Mouse (Mus musculus): ENCODE measurements around the gene Dnah10. TPM values are rescaled to one million over a fixed set of nuclear protein-coding genes. Genes with fewer than 3 reads are reported as not detected.

Dnah10 gene
- polyA plus RNA-seq (2014; fragmentation: Nextera tagmentation; extraction: Ambion mirVana): 0.18 and 0.26 TPM in 2 replicates

DNA sequence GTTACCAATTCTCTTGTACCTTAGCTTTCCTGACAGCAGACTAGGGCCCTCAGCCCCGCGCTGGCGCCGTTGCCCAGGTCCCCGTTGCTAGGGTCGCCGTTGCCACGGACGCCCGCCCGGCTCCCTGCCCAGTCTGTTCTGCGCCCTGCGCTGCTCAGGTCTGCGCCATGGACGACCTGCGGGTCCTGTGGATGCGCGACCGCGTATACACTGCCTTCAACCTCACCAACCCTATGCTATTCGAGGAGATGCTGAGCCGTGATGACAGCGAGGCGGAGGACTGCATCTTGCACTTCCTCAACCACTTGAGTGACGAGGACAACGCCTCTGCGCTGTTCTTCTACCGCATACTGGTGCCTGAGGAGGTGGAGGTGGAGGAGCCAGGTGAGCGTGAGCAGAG, at the start of gene Dnah10:
Gene Dnah10, plus strand, starts transcription at position 89 of the 400 bp plus-strand sequence.
- Histone ChIP-seq H3K4me1 (ENCODE audit: control insufficient read depth, insufficient read depth, low read length) (no peaks in the 10 kb centered on the region; the same call in 1 of the 2 replicates), H3K9ac (replicated peaks; ENCODE audit: low read length) (peak within 1 kb of the TSS; percentile 26; the same call in 1 of the 2 replicates), H3K27me3 (ENCODE audit: control insufficient read depth, insufficient read depth, low read length) (no peaks in the 10 kb centered on the region), H3K9me3 (ENCODE audit: control insufficient read depth, low read length) (no peaks in the 10 kb centered on the region), H3K36me3 (ENCODE audit: control insufficient read depth, insufficient read depth, low read length) (peaks cover 40% of the 10 kb centered on the region), H3K4me3 (replicated peaks; ENCODE audit: low read depth, low read length) (no peak within 1 kb of the TSS), H3K27ac (replicated peaks; ENCODE audit: low read depth, low read length) (no peak within 1 kb of the TSS), H3K4me2 (ENCODE audit: low read length) (peak within 1 kb of the TSS; percentile 25; the same call in 1 of the 2 replicates)
- DNase-seq (peak; percentile 55), ATAC-seq (ENCODE audit: low FRiP score, low TSS enrichment) (no peak)
- 10% methylated on average over 29 of the region's 29 CpGs for WGBS

DNA sequence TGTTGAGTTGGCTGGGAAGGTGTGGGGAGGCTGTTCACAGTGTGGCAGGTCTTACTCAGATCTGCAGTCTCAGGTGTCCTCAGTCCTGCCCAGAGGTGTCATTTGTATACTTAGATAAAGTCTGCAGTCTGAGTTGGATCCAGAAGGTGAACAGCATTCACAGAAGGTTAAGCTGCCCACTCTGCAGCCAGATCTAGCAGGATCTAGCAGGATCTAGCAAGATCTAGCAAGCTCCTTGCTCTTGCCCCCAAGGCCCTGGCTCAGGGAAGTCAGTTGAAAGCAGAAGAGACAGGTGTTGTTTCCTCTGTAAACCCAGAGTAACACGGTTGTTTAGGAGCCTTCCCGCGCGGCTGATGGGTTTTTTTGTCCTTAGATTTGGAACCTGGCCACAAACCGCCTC, 11.1 kb upstream of the Dnah10 start:
- Histone ChIP-seq H3K4me3 (replicated peaks; ENCODE audit: low read depth, low read length) (no peak overlapping the region), H3K27ac (replicated peaks; ENCODE audit: low read depth, low read length) (no peak overlapping the region), H3K36me3 (ENCODE audit: control insufficient read depth, insufficient read depth, low read length) (peaks cover 79% of the 10 kb centered on the region), H3K9me3 (ENCODE audit: control insufficient read depth, low read length) (no peaks in the 10 kb centered on the region), H3K4me2 (ENCODE audit: low read length) (no peak overlapping the region), H3K27me3 (ENCODE audit: control insufficient read depth, insufficient read depth, low read length) (no peaks in the 10 kb centered on the region), H3K4me1 (ENCODE audit: control insufficient read depth, insufficient read depth, low read length) (no peaks in the 10 kb centered on the region), H3K9ac (replicated peaks; ENCODE audit: low read length) (no peak overlapping the region)
- 95% methylated on average over 5 of the region's 5 CpGs for WGBS
- ATAC-seq (ENCODE audit: low FRiP score, low TSS enrichment) (no peak), DNase-seq (no peak)

GRCm38 (mm10) chr5:124715135-124715534, 9.8 kb upstream of the Dnah10 start:
- Histone ChIP-seq H3K9ac (replicated peaks; ENCODE audit: low read length) (no peak overlapping the region), H3K4me3 (replicated peaks; ENCODE audit: low read depth, low read length) (no peak overlapping the region), H3K36me3 (ENCODE audit: control insufficient read depth, insufficient read depth, low read length) (peaks cover 92% of the 10 kb centered on the region), H3K27me3 (ENCODE audit: control insufficient read depth, insufficient read depth, low read length) (no peaks in the 10 kb centered on the region), H3K4me1 (ENCODE audit: control insufficient read depth, insufficient read depth, low read length) (no peaks in the 10 kb centered on the region), H3K9me3 (ENCODE audit: control insufficient read depth, low read length) (no peaks in the 10 kb centered on the region), H3K4me2 (ENCODE audit: low read length) (no peak overlapping the region), H3K27ac (replicated peaks; ENCODE audit: low read depth, low read length) (no peak overlapping the region)
- no peak for DNase-seq
- no peak for ATAC-seq (ENCODE audit: low FRiP score, low TSS enrichment)
- WGBS: 94% methylated on average over 8 of the region's 8 CpGs

DNA sequence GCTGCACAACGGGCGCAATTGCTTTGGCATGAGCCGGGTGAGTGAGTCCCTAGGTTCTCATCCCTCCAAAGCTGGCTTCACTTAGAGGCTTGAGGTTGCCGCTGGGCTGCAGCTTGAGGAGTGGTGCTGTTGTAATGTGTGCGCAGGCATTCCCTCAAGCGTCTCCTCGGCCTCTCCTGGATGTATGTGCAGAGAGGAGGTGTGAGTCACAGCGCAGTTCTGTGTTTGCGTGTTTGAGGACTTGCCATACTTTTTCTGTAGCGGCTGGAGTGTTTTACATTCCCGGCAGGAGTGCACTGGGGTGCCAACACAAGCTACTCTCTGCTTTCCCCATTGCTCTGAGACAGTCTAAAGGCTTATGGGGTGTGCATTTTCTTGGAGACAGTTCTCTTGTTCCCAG, 6.9 kb upstream of the Dnah10 start:
- H3K27me3 ChIP-seq (ENCODE audit: control insufficient read depth, insufficient read depth, low read length): no peaks in the 10 kb centered on the region
- H3K4me1 ChIP-seq (ENCODE audit: control insufficient read depth, insufficient read depth, low read length): no peaks in the 10 kb centered on the region
- 96% methylated on average over 11 of the region's 11 CpGs for WGBS
- no peak overlapping the region for H3K27ac ChIP-seq (replicated peaks; ENCODE audit: low read depth, low read length)
- DNase-seq (no peak), ATAC-seq (ENCODE audit: low FRiP score, low TSS enrichment) (no peak)
- no peak overlapping the region for H3K4me2 ChIP-seq (ENCODE audit: low read length)
- peaks cover 94% of the 10 kb centered on the region for H3K36me3 ChIP-seq (ENCODE audit: control insufficient read depth, insufficient read depth, low read length)
- H3K9me3 ChIP-seq (ENCODE audit: control insufficient read depth, low read length): no peaks in the 10 kb centered on the region
- H3K9ac ChIP-seq (replicated peaks; ENCODE audit: low read length): no peak overlapping the region
- no peak overlapping the region for H3K4me3 ChIP-seq (replicated peaks; ENCODE audit: low read depth, low read length)

- Histone ChIP-seq H3K9ac (replicated peaks; ENCODE audit: low read length) (no peak overlapping the region), H3K4me1 (ENCODE audit: control insufficient read depth, insufficient read depth, low read length) (no peaks in the 10 kb centered on the region), H3K36me3 (ENCODE audit: control insufficient read depth, insufficient read depth, low read length) (peaks cover 94% of the 10 kb centered on the region), H3K4me2 (ENCODE audit: low read length) (no peak overlapping the region), H3K9me3 (ENCODE audit: control insufficient read depth, low read length) (no peaks in the 10 kb centered on the region), H3K27me3 (ENCODE audit: control insufficient read depth, insufficient read depth, low read length) (no peaks in the 10 kb centered on the region), H3K4me3 (replicated peaks; ENCODE audit: low read depth, low read length) (no peak overlapping the region), H3K27ac (replicated peaks; ENCODE audit: low read depth, low read length) (no peak overlapping the region)
- ATAC-seq (ENCODE audit: low FRiP score, low TSS enrichment) (no peak), DNase-seq (no peak)
- 92% methylated on average over 7 of the region's 7 CpGs for WGBS
These were observed 6.5 kb upstream of the Dnah10 start for GRCm38 (mm10) chr5:124718396-124718795.

- no peak overlapping the region for H3K27ac ChIP-seq (replicated peaks; ENCODE audit: low read depth, low read length)
- no peaks in the 10 kb centered on the region for H3K27me3 ChIP-seq (ENCODE audit: control insufficient read depth, insufficient read depth, low read length)
- no peak overlapping the region for H3K4me2 ChIP-seq (ENCODE audit: low read length)
- no peak overlapping the region for H3K9ac ChIP-seq (replicated peaks; ENCODE audit: low read length)
- H3K36me3 ChIP-seq (ENCODE audit: control insufficient read depth, insufficient read depth, low read length): peaks cover 59% of the 10 kb centered on the region
- no peaks in the 10 kb centered on the region; the same call in 1 of the 2 replicates for H3K4me1 ChIP-seq (ENCODE audit: control insufficient read depth, insufficient read depth, low read length)
- ATAC-seq (ENCODE audit: low FRiP score, low TSS enrichment) (no peak), DNase-seq (no peak)
- no peaks in the 10 kb centered on the region for H3K9me3 ChIP-seq (ENCODE audit: control insufficient read depth, low read length)
- no peak overlapping the region for H3K4me3 ChIP-seq (replicated peaks; ENCODE audit: low read depth, low read length)
- WGBS: 94% methylated on average over 6 of the region's 6 CpGs
These were observed 1.8 kb upstream of the Dnah10 start for GRCm38 (mm10) chr5:124723125-124723524.

- 13% methylated on average over 21 of the region's 21 CpGs for WGBS
- H3K4me3 ChIP-seq (replicated peaks; ENCODE audit: low read depth, low read length): no peak overlapping the region
- no peak overlapping the region for H3K27ac ChIP-seq (replicated peaks; ENCODE audit: low read depth, low read length)
- H3K27me3 ChIP-seq (ENCODE audit: control insufficient read depth, insufficient read depth, low read length): no peaks in the 10 kb centered on the region
- no peak for ATAC-seq (ENCODE audit: low FRiP score, low TSS enrichment)
- H3K9ac ChIP-seq (replicated peaks; ENCODE audit: low read length): no peak overlapping the region
- H3K9me3 ChIP-seq (ENCODE audit: control insufficient read depth, low read length): no peaks in the 10 kb centered on the region
- no peaks in the 10 kb centered on the region; the same call in 1 of the 2 replicates for H3K4me1 ChIP-seq (ENCODE audit: control insufficient read depth, insufficient read depth, low read length)
- peak overlapping the region; percentile 31; the same call in 1 of the 2 replicates for H3K4me2 ChIP-seq (ENCODE audit: low read length)
- no peaks in the 10 kb centered on the region for H3K36me3 ChIP-seq (ENCODE audit: control insufficient read depth, insufficient read depth, low read length)
- no peak for DNase-seq
These were observed 4.8 kb downstream of the Dnah10 start for GRCm38 (mm10) chr5:124729662-124730206.

DNA sequence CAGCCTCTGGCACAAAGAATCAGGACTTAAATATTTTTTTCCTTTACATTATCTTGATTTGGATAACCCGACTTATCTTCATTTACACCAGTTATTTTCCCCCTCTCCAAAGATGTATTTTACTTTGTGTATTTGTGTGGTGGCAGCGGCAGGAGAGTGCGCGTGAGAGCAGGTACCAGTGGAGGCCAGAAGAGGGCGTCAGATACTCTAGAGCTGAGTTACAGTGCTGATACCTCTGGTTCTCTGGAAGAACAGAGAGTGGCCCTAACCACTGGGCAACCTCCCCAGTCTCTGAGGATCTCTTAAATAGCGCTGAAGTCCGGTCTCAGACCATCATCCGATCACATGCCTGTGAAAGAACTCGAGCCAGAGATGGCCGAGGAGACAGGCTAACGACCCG, 9.1 kb downstream of the Dnah10 start:
- 92% methylated on average over 12 of the region's 12 CpGs for WGBS
- DNase-seq (no peak), ATAC-seq (ENCODE audit: low FRiP score, low TSS enrichment) (no peak)
- Histone ChIP-seq H3K9me3 (ENCODE audit: control insufficient read depth, low read length) (no peaks in the 10 kb centered on the region), H3K9ac (replicated peaks; ENCODE audit: low read length) (no peak overlapping the region), H3K36me3 (ENCODE audit: control insufficient read depth, insufficient read depth, low read length) (no peaks in the 10 kb centered on the region), H3K4me2 (ENCODE audit: low read length) (no peak overlapping the region), H3K4me1 (ENCODE audit: control insufficient read depth, insufficient read depth, low read length) (no peaks in the 10 kb centered on the region), H3K4me3 (replicated peaks; ENCODE audit: low read depth, low read length) (no peak overlapping the region), H3K27me3 (ENCODE audit: control insufficient read depth, insufficient read depth, low read length) (no peaks in the 10 kb centered on the region), H3K27ac (replicated peaks; ENCODE audit: low read depth, low read length) (no peak overlapping the region)

DNA sequence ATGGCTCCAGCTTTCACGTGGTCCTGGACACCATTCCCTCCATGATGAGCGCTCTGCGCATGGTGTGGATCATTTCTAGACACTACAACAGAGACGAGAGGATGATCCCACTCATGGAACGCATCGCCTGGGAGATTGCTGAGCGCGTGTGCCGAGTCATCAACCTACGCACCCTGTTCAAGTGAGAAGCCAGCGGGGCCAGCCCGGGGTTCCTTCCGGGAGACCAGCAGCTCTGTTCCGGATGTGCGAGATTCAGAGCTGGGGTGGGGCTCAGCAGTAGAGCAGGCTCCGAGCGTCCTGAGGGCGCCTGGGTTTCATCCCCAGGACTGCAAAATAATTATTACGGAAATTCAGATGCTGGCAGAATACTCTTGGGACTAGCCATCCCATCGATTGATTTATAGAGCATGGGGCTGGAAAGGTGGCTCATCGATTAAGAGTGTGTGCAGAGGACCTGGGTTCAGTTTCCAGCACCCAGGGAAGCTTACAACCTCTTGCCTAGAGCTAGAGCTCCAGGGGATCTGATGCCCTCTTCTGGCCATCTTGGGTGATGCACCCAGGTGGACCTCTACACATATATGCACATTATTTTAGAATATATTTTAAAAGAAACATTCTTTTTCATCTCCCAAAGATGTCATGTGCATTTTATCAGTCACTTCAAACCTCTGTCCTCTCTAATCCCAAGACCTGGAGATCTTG, 17.2 kb downstream of the Dnah10 start:
- DNase-seq: no peak
- Histone ChIP-seq H3K9ac (replicated peaks; ENCODE audit: low read length) (no peak overlapping the region), H3K4me3 (replicated peaks; ENCODE audit: low read depth, low read length) (no peak overlapping the region), H3K4me2 (ENCODE audit: low read length) (no peak overlapping the region), H3K4me1 (ENCODE audit: control insufficient read depth, insufficient read depth, low read length) (no peaks in the 10 kb centered on the region), H3K36me3 (ENCODE audit: control insufficient read depth, insufficient read depth, low read length) (no peaks in the 10 kb centered on the region), H3K9me3 (ENCODE audit: control insufficient read depth, low read length) (0 out of 2 replicates have a peak, but pooled peaks cover 4% of the 10 kb centered on the region), H3K27ac (replicated peaks; ENCODE audit: low read depth, low read length) (no peak overlapping the region), H3K27me3 (ENCODE audit: control insufficient read depth, insufficient read depth, low read length) (no peaks in the 10 kb centered on the region)
- 95% methylated on average over 21 of the region's 21 CpGs for WGBS
- no peak for ATAC-seq (ENCODE audit: low FRiP score, low TSS enrichment)

Data from midbrain, embryonic 14.5 days (tissue).